Mouse (Mus musculus): ENCODE results near the gene Gm16253.

GRCm38 (mm10) chr3:96532050-96532449, 44.7 kb upstream of the Gm16253 start:
- TF ChIP-seq CTCF (IDR thresholded peaks at IDR 0.05; ENCODE audit: insufficient read depth, low read length) = no peak
- no peak for TF ChIP-seq POLR2A (IDR thresholded peaks at IDR 0.05; ENCODE audit: borderline replicate concordance, extremely low read depth, low read depth, low read length)

Measured in lung, adult 2 months (tissue).